Mouse (Mus musculus): Measurements from ENCODE around the gene Sertad1.

GRCm38 (mm10) chr7:27446051-27446450, 40.7 kb upstream of the Sertad1 start:
- TF ChIP-seq CTCF (IDR thresholded peaks at IDR 0.05; ENCODE audit: low read depth, low read length) (no peak), GATA2 (IDR thresholded peaks at IDR 0.05; ENCODE audit: borderline replicate concordance, low read depth, low read length) (no peak), TAL1 (conservative IDR thresholded peaks at IDR 0.05; ENCODE audit: low read depth, low read length) (no peak)

Data from G1E (cell line).